Mouse (Mus musculus) embryonic facial prominence, embryonic 11.5 days (tissue): ENCODE results near the gene Megf9. TPM values are rescaled to one million over a fixed set of nuclear protein-coding genes. Genes with fewer than 3 reads are reported as not detected.
A peak's percentile ranks its signal among the peaks of the same experiment; 100 is the strongest.

Experiments used
- ATAC-seq: fragments of 200-750 bp; cut with Nextera tagmentation; replicated peaks from 2 replicates; pipeline ENCODE4 v1.8.0; 2017; ENCODE audit warnings: low read depth; ENCODE audit not compliant: insufficient number of reproducible peaks, low FRiP score, low TSS enrichment
- DNase-seq: peaks from one replicate; pipeline ENCODE4 v3.0.0-alpha.2; 2015; ENCODE audit warnings: low spot score
- H3K27ac ChIP-seq: fragments of 300-500 bp; sonication (generic); replicated peaks from 2 replicates; pipeline ENCODE4 v1.5.1; 2014; ENCODE audit warnings: mild to moderate bottlenecking, low read depth, low read length, control low read depth
- H3K27me3 ChIP-seq: fragments of 300-500 bp; sonication (generic); 2 replicates; pipeline ENCODE4 v1.6.1; 2014; ENCODE audit warnings: mild to moderate bottlenecking, low read length, moderate library complexity, mixed read lengths; ENCODE audit not compliant: control insufficient read depth, insufficient read depth
- H3K36me3 ChIP-seq: fragments of 300-500 bp; sonication (generic); replicated peaks from 2 replicates; pipeline ENCODE4 v1.6.1; 2014; ENCODE audit warnings: low read depth, mild to moderate bottlenecking, low read length, moderate library complexity, mixed read lengths; ENCODE audit not compliant: control insufficient read depth, insufficient read depth
- H3K4me1 ChIP-seq: fragments of 300-500 bp; sonication (generic); 2 replicates; pipeline ENCODE4 v1.6.1; 2014; ENCODE audit warnings: low read length, mixed read lengths; ENCODE audit not compliant: control insufficient read depth, insufficient read depth
- H3K4me2 ChIP-seq: fragments of 300-500 bp; sonication (generic); 2 replicates; pipeline ENCODE4 v1.6.1; 2014; ENCODE audit warnings: low read depth, mild to moderate bottlenecking, control low read depth, low read length, moderate library complexity
- H3K4me3 ChIP-seq: fragments of 300-500 bp; sonication (generic); 2 replicates; pipeline ENCODE4 v1.5.1; 2014; ENCODE audit warnings: low read depth, low read length, control low read depth
- H3K9ac ChIP-seq: fragments of 300-500 bp; sonication (generic); replicated peaks from 2 replicates; pipeline ENCODE4 v1.6.1; 2014; ENCODE audit warnings: mild to moderate bottlenecking, control low read depth, low read length
- H3K9me3 ChIP-seq: fragments of 300-500 bp; sonication (generic); replicated peaks from 2 replicates; pipeline ENCODE4 v1.6.1; 2016; ENCODE audit warnings: mild to moderate bottlenecking, low read length, inconsistent platforms, mixed read lengths; ENCODE audit not compliant: control insufficient read depth
- WGBS: fragments of 180-500 bp; shearing (Covaris S2); extraction: QIAGEN DNeasy Blood & Tissue Kit; methylation state at CpG from one replicate; pipeline ENCODE4 v1.1.7; 2014; 5-methylcytosine and 5-hydroxymethylcytosine counted together
- polyA plus RNA-seq: library from polyadenylated mRNA; unstranded; fragments of >200 nt; fragmentation: Nextera tagmentation; extraction: Ambion mirVana; gene quantifications from 2 replicates; pipeline ENCODE4 v1.2.1, GENCODE M21; 2014

The Megf9 gene
- polyA plus RNA-seq, 1 experiment from 2014 or later = 18.4 TPM

DNA sequence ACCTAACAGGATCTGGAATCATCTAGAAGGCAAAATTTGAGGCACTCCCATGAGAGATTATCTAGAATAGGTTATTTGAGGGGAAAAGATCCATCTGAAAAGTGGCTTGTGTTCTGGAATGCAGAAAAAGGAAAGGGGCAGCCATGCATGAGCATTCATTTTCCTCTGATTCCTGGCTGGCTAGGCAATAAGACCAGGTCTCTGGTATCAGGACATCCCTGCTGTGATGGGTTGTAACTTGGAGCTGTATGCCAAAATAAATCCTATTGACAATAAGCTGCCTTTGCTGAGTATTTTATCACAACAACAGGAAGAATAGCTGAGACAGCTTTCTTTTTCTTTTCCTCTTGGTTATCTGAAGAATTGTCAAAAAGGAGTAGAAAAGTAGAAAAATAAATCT lies 73.4 kb downstream of the Megf9 start:
- no peaks in the 10 kb centered on the region for H3K4me1 ChIP-seq
- no peak overlapping the region for H3K4me2 ChIP-seq
- H3K9ac ChIP-seq = no peak overlapping the region
- H3K27ac ChIP-seq = no peak overlapping the region; the same call in 1 of the 2 replicates
- no peak for ATAC-seq
- H3K27me3 ChIP-seq = no peaks in the 10 kb centered on the region
- no peaks in the 10 kb centered on the region for H3K9me3 ChIP-seq
- H3K4me3 ChIP-seq = no peak overlapping the region
- DNase-seq = no peak
- H3K36me3 ChIP-seq = no peaks in the 10 kb centered on the region

DNA sequence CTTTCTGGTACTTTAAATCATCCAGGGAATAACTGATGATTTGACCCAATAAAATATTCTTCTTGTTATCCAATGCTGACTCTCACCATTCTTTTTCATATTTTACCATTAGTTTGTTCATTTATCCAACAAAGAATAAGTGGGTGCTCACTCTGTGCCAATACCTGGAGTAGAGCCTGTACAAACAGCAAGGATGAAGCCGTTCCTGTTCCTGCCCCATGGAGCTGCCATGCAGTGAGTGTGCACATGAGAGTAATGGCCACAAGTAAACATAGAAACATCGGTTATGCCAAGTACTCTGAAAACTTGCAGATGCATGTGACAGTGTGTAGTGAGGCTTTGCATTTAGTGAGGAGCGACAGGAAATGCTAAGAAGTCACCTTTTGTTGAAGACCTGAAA lies 82.6 kb downstream of the Megf9 start:
- H3K4me2 ChIP-seq = no peak overlapping the region
- ATAC-seq (no peak), DNase-seq (no peak)
- H3K4me3 ChIP-seq = no peak overlapping the region
- H3K27ac ChIP-seq = no peak overlapping the region
- no peaks in the 10 kb centered on the region for H3K4me1 ChIP-seq
- WGBS = 93% methylated on average over 3 of the region's 3 CpGs
- no peaks in the 10 kb centered on the region for H3K9me3 ChIP-seq
- H3K27me3 ChIP-seq = no peaks in the 10 kb centered on the region
- no peaks in the 10 kb centered on the region for H3K36me3 ChIP-seq
- H3K9ac ChIP-seq = no peak overlapping the region

GRCm38 (mm10) chr4:70451750-70452149 lies 83.0 kb downstream of the Megf9 start:
- Histone ChIP-seq H3K9ac (no peak overlapping the region), H3K4me1 (no peaks in the 10 kb centered on the region), H3K4me3 (no peak overlapping the region), H3K27me3 (no peaks in the 10 kb centered on the region), H3K9me3 (no peaks in the 10 kb centered on the region), H3K36me3 (no peaks in the 10 kb centered on the region), H3K27ac (no peak overlapping the region), H3K4me2 (no peak overlapping the region)
- 2% methylated on average over 2 of the region's 2 CpGs for WGBS
- DNase-seq (peak; percentile 74), ATAC-seq (no peak)

- Histone ChIP-seq H3K36me3 (no peaks in the 10 kb centered on the region), H3K9ac (no peak overlapping the region), H3K9me3 (no peaks in the 10 kb centered on the region), H3K27ac (no peak overlapping the region), H3K27me3 (no peaks in the 10 kb centered on the region), H3K4me2 (no peak overlapping the region), H3K4me1 (no peaks in the 10 kb centered on the region), H3K4me3 (no peak overlapping the region)
- no peak for ATAC-seq
- DNase-seq = no peak
- WGBS = 72% methylated on average over 1 of the region's 1 CpGs
Measured at GRCm38 (mm10) chr4:70449668-70450067, 85.1 kb downstream of the Megf9 start.

GRCm38 (mm10) chr4:70446774-70447173 lies 88.0 kb downstream of the Megf9 start:
- no peaks in the 10 kb centered on the region for H3K27me3 ChIP-seq
- H3K9me3 ChIP-seq = no peaks in the 10 kb centered on the region
- no peaks in the 10 kb centered on the region for H3K4me1 ChIP-seq
- WGBS = 87% methylated on average over 3 of the region's 3 CpGs
- DNase-seq (no peak), ATAC-seq (no peak)
- no peak overlapping the region for H3K4me2 ChIP-seq
- H3K36me3 ChIP-seq = no peaks in the 10 kb centered on the region
- H3K27ac ChIP-seq = no peak overlapping the region
- H3K4me3 ChIP-seq = no peak overlapping the region
- H3K9ac ChIP-seq = no peak overlapping the region

GRCm38 (mm10) chr4:70420202-70420601 lies 114.6 kb downstream of the Megf9 start:
- Histone ChIP-seq H3K4me3 (no peak overlapping the region), H3K9ac (no peak overlapping the region), H3K4me1 (no peaks in the 10 kb centered on the region), H3K36me3 (no peaks in the 10 kb centered on the region), H3K4me2 (no peak overlapping the region), H3K27ac (no peak overlapping the region), H3K27me3 (no peaks in the 10 kb centered on the region), H3K9me3 (no peaks in the 10 kb centered on the region)
- ATAC-seq (no peak), DNase-seq (no peak)
- WGBS = 65% methylated on average over 2 of the region's 2 CpGs

GRCm38 (mm10) chr4:70412126-70412525 lies 122.7 kb downstream of the Megf9 start:
- Histone ChIP-seq H3K4me2 (no peak overlapping the region), H3K4me3 (no peak overlapping the region), H3K36me3 (no peaks in the 10 kb centered on the region), H3K27me3 (no peaks in the 10 kb centered on the region), H3K9ac (no peak overlapping the region), H3K9me3 (no peaks in the 10 kb centered on the region), H3K4me1 (no peaks in the 10 kb centered on the region), H3K27ac (no peak overlapping the region)
- WGBS = 16% methylated on average over 2 of the region's 2 CpGs
- peak; percentile 80 for DNase-seq
- no peak for ATAC-seq

- no peaks in the 10 kb centered on the region for H3K27me3 ChIP-seq
- ATAC-seq (peak; percentile 98), DNase-seq (peak; percentile 97)
- H3K36me3 ChIP-seq = no peaks in the 10 kb centered on the region
- no peaks in the 10 kb centered on the region for H3K9me3 ChIP-seq
- H3K4me3 ChIP-seq = peak within 1 kb of the TSS; percentile 78
- peak within 1 kb of the TSS; percentile 89 for H3K9ac ChIP-seq
- peak within 1 kb of the TSS; percentile 56; the same call in 1 of the 2 replicates for H3K27ac ChIP-seq
- H3K4me1 ChIP-seq = no peaks in the 10 kb centered on the region
- under 1% methylated on average over 55 of the region's 55 CpGs for WGBS
- H3K4me2 ChIP-seq = peak within 1 kb of the TSS; percentile 54
Measured at GRCm38 (mm10) chr4:70409994-70410721, 124.6 kb downstream of the Megf9 start, which contains the start of gene Cdk5rap2. Gene Cdk5rap2 (minus strand): TSS chr4:70410443.
